Mouse (Mus musculus) kidney, adult 2 months (tissue): ENCODE measurements at regions not wholly inside any gene's neighbourhood (a gene's known extent, or its start where the extent isn't known, plus 50 kb on each side); places are given as distances from the start of the nearest gene placed in this dataset.

Experiments used
- CTCF ChIP-seq: fragments of 200-500 bp; conservative IDR thresholded peaks from 2 replicates; pipeline ENCODE4 v1.5.1; 2011; ENCODE audit warnings: low read depth, mild to moderate bottlenecking, control low read depth, low read length, moderate library complexity, mixed read lengths; ENCODE audit not compliant: insufficient read depth, insufficient read length
- POLR2A ChIP-seq: fragments of 200-500 bp; IDR thresholded peaks from one replicate; pipeline ENCODE4 v1.6.1; 2011; ENCODE audit warnings: low read depth, low read length, control low read depth

GRCm38 (mm10) chr12:36863113-36863512 is 245.2 kb upstream of the Meox2 start:
- TF ChIP-seq POLR2A = no peak
- TF ChIP-seq CTCF = no peak
